Mouse (Mus musculus) kidney, postnatal 36 days (tissue): ENCODE measurements at regions not wholly inside any gene's neighbourhood (a gene's known extent, or its start where the extent isn't known, plus 50 kb on each side); places are given as distances from the start of the nearest gene placed in this dataset.

Experiments
- DNase-seq, 2 experiments: peaks; one replicate each; pipeline ENCODE4 v3.0.0; 2021 to 2022; ENCODE audit warnings: mixed read lengths in 2 of 2

- no peak for DNase-seq
Observed at GRCm38 (mm10) chr7:71648314-71648713, 297.0 kb upstream of the Gm10295 start.

GRCm38 (mm10) chr7:71646944-71647343, 295.7 kb upstream of the Gm10295 start:
- no peak for DNase-seq

DNA sequence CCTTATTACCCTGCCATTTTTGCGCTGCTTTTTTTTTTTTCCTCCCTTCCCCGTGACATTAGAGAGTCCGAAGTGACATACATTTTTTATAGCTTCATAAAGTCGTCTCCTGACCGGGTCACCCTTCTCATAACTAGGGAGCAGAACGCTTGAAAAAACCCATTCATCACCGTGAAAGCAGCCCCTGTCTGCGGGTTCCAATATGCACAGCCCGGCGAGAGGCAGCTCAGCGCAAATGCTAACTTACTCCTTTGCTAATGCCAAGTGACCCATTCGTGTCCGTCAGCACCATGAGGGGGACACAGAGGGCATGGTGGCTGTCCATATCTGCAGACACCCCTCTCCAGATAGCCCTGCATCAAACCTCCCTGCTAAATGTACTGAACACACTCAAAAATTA, 271.8 kb upstream of the Gm10295 start:
- no peak for DNase-seq

DNA sequence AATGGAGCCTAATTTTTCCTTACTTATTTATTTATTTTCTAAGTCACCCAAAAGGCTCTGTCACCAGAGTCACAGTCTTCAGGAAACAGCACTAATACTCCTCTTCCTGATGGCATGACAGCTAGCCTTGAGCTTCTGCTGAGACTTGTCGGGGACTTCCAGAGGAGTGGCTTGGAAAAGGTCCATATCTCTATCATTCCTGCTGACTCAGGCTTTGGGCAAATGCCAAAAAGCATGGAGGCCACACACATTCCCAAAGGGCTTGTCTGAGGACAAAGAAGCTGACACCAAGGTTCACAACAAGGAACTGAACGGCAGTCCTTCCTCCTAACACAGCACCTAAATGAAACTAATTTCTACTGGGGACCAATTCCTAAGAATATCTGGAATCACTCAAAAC, 251.9 kb upstream of the Gm10295 start:
- DNase-seq: peak; percentile 73

DNA sequence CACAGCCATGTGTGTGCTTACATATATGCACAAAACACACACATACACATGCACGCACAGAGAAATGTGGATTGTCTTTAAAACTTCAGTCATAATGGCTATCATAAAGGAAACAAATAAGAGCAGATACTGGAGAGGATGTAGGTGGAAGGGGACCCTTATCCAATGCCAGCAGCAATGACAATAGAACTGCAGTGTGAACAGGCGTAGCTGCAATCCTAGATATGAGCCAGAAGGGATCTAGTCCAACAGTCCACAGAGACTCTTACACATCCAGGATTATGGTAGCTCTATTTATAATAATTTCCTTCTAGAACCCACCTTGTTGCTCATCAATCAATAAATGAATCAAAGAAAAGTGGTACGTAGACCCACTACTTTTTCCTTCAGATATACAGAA, 245.5 kb upstream of the Gm10295 start:
- no peak for DNase-seq

- peak; percentile 45 to 73 for DNase-seq
Observed at GRCm38 (mm10) chr7:71587626-71588025, 236.3 kb upstream of the Gm10295 start.

- peak in 1 of 2 experiments; percentile 29 for DNase-seq
Observed at GRCm38 (mm10) chr7:71583443-71584055, 232.3 kb upstream of the Gm10295 start.

DNA sequence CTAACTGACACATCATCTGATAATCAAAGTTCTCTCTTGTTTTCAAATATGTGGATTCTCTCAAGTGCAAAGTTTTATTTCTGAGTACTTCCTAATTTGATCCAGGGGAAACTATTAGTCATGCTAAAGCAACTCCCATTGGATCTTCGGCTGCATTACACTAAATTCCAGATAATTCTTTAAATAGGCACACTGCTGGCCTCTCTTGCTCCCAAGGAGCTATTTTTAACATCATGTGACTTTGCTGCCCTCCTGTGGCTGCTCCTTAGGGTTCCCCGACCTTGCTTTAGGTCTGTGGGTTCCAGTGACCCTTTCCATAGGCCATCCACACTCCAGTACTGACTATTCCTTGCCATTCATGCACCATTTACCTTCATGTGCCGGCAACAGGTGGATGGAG, 230.5 kb upstream of the Gm10295 start:
- DNase-seq: peak; percentile 62 to 83

- DNase-seq: no peak
Observed at GRCm38 (mm10) chr7:71560296-71560936, 209.1 kb upstream of the Gm10295 start.

DNA sequence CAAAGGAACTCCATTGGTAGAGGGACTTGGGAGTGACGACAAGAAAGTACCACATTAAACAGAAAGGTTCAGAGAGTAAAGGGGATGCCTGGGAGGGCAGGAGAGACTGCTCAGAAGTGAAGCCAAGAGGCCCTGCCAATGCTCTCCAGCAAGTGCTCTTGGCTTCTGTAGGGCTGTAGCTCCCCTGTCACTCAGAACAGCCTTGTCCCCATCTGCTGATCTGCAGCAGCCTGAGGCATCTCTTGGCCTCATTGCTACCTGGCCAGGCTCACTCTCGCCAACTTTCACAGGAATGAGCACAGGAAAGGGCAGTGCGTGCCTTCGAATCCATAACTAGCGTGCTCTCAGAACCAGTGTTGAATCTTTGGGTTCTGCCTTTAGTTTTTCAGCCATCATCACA, 205.2 kb upstream of the Gm10295 start:
- DNase-seq: no peak

DNA sequence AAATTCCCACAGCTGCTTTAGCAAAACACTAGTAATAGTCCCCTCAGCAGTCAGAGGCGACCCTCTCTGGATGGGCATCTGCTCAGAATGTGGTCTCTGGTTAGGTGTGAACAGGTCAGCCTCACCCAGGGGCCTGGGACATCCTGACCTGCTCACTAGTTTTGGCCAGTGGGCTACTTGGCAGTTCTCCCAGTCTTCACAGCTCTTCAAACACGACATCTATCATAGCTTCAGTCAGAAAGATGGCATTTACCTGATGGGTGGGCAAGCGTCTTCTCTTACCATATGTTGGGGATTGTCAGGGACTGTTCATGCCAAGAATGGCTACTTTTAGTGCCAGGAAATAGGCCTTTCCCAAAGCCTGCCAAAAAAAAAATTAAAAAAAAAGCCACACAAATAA, 204.2 kb upstream of the Gm10295 start:
- DNase-seq: no peak

DNA sequence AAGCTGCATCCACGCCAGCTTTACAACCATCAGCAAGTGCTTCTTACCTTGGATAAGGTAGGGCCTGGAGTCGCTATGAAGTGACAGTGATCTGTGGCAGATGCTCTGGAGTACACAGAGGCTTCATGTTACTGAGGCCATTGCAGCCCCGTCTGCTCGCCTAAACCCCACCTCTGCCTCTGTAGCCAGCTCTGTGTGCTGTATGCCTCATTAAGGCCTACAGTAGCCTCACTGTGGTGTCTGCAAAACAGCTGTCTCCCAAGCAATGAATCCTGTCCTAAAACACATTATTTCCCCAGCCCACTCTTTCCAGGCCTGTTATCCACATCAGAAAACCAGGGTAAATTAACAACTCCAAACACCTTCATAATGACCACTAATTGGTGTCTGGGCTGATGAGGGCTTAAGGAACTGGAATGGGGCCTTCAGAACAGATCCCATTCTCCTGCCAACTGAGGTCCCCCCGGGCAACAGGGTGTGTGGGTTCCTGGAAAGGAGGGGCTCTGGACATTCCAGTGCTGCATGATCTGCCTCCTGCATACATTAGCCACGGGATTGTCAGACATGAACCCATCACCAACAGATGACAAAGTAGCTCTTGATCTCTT, 195.4 kb upstream of the Gm10295 start:
- no peak for DNase-seq

- no peak for DNase-seq
Observed at GRCm38 (mm10) chr7:71541467-71541866, 190.2 kb upstream of the Gm10295 start.

- DNase-seq: peak in 1 of 2 experiments; percentile 19
Observed at GRCm38 (mm10) chr7:71533109-71533508, 181.8 kb upstream of the Gm10295 start.

- peak; percentile 12 to 20 for DNase-seq
Observed at GRCm38 (mm10) chr7:71531496-71531895, 180.2 kb upstream of the Gm10295 start.

GRCm38 (mm10) chr7:71530922-71531321, 179.6 kb upstream of the Gm10295 start:
- DNase-seq: no peak

DNA sequence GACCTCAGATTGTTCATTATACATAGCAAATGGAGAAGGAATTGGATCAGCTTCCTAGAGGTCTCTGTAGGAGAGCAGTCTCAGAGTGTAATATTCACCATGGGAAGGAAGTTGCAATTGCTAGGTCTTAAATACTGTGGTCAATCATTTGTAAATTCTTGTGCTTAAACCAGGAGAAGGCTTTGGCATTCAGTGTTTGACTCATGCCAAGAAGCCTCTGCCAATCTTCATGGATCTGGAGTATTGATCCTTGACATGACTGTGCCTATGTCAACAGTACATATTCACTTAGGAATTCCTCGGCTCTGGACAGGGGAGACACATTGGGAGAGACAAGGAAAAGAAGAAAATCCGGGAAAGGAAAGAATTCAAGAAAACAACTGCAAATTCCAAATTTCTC, 174.9 kb upstream of the Gm10295 start:
- no peak for DNase-seq

GRCm38 (mm10) chr7:71524577-71525126, 173.4 kb upstream of the Gm10295 start:
- peak; percentile 8 to 12 for DNase-seq

GRCm38 (mm10) chr7:71524119-71524518, 172.8 kb upstream of the Gm10295 start:
- DNase-seq: no peak

GRCm38 (mm10) chr7:71507379-71507778, 156.1 kb upstream of the Gm10295 start:
- no peak for DNase-seq

DNA sequence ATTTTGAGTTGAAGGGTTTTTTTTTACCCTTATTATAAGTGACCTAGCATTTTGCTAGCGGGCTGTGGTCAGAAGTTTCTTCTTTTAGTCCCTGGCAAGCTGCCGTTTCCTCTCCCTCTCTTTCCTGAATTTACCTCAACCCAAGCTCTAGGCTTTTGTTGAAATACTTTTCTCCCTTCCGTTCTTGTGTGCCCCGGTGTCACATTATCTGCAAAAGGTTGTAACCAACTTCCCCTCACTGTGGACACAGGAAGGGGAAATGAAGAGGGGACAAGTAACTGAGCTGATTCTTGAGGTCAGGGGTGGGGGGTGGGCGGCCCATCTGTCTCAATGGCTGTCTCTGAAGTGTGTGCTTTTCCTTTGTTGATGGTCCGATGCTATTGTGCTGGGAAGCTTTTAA, 149.4 kb upstream of the Gm10295 start:
- DNase-seq: peak; percentile 52 to 54

- no peak for DNase-seq
Observed at GRCm38 (mm10) chr7:71498123-71498522, 146.8 kb upstream of the Gm10295 start.

- DNase-seq: no peak
Observed at GRCm38 (mm10) chr7:71491128-71491527, 139.8 kb upstream of the Gm10295 start.

GRCm38 (mm10) chr7:71488016-71488650, 136.8 kb upstream of the Gm10295 start:
- no peak for DNase-seq
